Mouse (Mus musculus): ENCODE results near the gene Dnase2a. TPM values are rescaled to one million over a fixed set of nuclear protein-coding genes. Genes with fewer than 3 reads are reported as not detected.
A peak's percentile ranks its signal among the peaks of the same experiment; 100 is the strongest.

The Dnase2a gene
- total RNA-seq, 2 experiments from 2014 or later: 5.7 to 6.2 TPM

DNA sequence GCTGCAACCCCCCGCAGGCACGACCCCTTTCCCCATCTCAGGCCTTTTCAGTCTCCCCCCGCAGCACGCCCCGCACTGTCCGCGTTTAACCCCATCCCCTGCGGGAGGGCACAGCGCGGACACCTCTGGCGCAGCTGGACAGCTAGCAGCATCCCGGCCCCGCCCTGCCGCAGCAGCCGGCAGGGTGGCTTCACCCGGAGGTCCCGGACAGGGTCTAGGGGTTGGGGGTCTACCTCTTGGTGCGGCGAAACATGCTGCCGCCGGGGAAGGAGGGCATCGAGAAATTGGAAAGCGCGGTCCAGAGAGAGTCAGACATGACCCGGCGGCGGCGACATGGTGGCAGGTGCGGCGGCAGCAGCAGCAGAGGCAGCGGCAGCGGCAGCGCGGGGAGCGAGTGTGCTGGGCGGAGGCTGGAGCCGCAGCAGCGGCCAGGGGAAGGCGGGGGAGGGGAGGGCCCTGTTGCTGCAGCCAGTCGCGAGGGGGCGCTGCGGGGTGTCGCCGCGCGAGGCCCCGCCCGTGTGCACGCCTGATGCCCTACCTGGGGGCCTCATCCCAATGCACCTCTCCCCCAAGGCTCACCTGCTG is 28.7 kb downstream of the Dnase2a start, which contains the start of gene Mast1:
Gene Mast1, minus strand, starts transcription at position 398 of the 585 bp plus-strand sequence.
- peak; percentile 69 for DNase-seq

DNA sequence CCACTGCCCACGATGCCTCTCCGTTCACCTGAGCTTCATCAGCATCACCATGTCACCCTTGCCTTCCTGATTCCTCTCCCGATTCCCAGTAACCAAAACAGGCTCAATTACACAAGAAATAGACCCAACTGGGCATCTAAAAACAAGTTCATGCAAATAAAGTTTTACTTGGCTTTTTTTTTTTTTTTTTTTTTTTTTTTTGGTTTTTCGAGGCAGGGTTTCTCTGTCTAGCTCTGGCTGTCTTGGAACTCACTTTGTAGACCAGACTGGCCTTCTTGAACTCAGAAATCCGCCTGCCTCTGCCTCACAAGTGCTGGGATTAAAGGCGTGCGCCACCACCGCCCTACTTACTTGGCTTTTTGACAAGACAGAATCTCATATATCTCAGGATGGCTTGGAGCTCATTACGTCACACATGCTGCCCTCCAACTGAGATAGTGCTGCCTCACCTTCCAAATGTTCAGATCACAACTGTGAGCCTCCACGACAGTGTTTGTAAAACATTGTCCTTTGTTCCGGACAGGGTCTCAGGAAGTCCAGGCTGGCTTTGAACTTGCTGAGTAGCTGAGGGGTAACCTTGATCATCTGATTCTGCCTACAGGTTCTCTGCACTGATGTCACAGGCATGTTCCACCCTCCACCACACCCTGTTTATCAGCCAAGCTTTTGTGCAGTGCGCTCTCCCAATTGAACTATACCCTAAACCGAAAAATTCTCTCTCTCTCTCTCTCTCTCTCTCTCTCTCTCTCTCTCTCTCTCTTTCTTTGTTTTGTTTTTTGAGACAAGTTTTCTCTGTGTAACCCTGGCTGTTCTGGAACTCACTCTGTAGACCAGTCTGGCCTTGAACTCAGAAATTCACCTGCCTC is 29.5 kb downstream of the Dnase2a start:
- DNase-seq: no peak

DNA sequence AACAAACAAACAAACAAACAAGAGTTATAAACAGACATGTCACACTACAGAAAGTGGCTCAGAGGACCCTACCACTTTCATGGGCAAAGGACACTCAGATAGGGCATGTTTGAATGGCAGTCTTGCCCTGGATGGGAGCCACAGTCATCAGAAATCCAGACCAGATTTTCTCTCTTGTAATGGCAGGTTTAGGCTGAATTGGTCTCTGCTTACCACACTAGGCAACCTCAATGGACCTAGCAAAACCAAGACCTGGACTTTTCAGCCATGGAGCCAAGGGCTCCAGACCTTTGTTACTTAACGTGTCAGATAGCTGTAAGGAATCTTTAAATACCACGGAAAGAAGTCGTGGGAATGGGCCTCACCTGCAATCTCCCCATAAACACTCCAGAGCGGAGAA is 35.3 kb downstream of the Dnase2a start:
- no peak for DNase-seq

DNA sequence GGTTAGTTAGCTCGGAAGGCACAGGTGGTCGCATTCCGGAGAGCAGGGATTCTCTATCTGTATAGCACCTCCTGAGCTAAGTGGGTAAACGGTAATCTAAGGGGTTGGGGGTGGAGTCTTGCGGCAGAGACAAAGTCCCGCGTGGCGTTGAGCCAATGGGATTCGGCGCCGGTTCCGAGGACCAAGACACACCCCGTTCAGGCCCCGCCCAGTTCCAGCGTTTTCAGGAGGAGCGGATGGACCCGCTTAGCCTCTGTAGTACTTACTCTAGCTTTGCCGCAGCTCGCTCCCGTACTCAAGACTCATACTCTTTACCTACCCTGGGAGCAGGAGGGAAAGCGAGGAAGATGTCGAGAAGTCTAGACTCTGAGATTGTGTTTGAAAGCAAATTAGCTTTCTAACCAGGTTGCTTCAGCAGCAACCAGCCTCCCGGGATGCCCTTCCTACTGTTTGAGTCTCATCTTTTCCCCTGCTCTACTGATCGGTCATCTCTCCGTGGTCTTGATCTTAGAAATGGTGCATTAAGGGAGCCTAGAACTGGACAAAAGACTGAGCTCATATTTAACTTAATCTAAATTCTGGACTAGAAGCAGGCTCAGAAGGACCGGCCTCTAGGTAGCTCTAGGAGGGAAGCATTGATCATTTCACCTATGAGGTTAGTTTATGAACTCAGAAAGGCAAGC is 36.3 kb downstream of the Dnase2a start:
- no peak for DNase-seq

DNA sequence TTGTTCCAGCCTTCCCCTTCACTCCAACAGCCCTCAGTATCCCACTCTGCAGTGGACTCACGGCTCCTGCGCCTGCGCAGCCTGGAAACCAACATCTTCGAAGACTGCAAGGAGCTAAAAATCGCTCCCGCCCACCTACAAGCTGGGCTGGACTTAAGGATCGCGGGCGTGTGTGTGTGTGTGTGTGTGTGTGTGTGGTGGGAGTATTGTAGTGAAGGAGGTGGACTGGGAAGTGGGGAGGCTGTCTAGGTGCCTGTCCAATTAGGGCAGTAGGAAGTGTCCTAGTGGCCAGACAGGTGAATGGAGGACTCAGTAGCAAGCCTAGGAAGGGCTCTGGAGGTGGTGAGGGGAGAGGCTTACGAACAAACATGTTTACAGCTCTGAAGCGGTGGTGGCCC is 36.9 kb downstream of the Dnase2a start:
- DNase-seq: no peak

DNA sequence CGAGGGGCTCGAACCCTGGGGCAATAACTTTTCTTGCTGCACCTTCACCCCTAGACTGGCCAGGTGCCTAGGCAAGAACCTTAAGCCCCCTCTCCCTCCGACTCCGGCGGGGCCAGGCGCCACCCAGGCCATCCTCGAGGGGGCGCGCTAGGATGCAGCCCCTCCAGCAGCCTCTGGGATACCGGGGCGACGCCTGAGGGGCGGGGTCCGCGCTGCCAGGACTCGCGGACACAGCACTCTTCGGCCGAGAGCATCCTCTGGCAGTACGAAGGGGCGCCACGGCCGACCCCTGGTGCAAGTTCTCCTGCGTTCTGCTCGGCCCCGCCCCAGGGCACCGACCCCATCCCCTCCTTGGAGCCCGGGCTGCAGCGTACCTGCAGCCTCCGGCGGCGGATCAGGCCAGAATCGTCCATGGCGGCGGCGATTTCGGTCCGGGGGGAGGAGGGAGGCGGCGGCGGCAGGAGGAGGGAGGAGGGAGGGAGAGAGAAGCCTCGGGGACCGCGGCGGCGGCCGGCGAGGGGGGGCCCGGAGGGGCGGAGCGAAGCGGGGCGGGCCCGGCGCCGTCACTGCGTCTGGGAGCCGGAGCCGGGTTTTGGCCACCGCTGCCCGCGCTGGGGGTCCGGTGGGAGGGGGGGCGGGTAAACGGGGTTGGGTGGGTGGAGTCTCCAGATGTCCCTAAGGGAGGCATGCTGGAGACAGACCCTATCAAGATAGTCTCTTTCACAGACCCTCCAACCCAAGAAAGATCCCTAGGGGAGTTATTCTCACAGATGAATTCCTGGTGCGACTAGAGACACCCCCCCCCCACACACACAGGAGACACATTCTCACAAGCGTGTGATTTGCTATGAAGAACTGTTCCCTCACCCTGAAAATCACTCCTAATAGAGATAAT is 37.5 kb downstream of the Dnase2a start:
- DNase-seq: no peak

DNA sequence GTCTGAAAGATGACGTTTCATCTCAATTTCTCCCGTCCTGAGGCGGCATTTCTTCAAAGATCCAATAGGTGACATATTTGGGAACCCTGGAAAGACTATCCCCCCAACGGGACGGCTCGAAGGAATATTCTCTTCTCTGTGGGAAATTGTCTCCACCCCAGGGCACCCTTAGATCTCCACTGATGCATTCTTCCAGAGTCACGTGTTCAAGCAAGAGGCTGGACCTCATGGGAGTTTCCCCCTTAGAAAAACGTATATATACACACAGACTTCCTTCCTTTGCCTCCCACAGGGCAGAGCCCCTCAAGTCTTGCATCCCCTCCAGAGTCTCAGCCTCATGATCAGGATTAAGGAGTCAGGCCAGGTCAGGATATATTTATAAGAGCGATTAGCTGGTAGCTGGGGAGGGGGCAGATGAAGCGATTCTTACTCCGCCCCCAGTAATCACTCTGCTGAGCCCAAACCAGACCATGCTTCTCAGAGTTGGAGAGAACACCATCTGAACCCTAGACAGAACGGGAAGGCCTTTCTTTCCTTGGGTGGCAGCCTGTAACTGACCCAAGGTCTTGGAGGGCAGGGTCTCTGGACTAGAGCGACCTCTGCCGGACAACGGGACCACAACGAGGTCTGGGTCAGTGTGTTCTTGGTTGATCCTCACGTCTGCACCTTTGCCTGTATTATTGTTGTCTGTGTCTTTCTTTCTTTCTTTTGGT is 38.3 kb downstream of the Dnase2a start, which contains the start of gene Rtbdn:
Gene Rtbdn, plus strand, starts transcription at position 464 of the 713 bp plus-strand sequence.
- no peak for DNase-seq

DNA sequence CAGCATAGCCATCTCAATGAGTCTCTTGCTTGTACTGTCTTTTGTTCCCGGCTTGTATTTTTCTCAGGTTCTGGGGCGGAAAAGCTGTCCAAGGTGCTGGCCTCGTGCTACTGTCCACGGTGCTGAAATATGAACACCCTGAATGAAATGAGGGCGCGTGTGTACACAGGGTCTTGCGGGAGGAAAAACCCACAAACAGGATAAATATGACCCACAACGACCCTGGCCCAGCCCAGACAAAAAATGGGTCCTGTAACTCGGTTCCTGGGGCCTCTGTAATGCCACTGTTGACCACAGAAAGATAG is 38.8 kb downstream of the Dnase2a start:
- DNase-seq: peak; percentile 31

DNA sequence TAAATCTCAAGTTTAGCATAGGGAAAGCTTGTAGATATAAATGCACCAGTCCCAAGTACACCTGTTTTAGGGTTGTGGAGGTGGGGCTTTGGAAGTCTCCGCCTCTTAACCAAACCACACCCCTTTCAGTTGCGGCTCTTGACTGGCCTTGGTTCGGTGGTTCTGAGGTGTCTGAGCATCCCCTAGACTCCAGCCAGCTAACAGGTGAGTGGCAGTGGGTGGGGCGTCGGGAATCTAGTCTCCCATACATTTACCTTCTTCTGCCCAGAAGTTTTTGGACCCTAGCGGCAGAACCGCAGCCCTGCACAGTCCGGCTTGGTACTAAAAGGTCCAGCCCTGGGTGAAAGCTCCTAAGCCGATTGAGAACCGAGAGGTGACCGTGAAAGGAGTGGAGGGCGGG is 41.4 kb downstream of the Dnase2a start:
- no peak for DNase-seq

DNA sequence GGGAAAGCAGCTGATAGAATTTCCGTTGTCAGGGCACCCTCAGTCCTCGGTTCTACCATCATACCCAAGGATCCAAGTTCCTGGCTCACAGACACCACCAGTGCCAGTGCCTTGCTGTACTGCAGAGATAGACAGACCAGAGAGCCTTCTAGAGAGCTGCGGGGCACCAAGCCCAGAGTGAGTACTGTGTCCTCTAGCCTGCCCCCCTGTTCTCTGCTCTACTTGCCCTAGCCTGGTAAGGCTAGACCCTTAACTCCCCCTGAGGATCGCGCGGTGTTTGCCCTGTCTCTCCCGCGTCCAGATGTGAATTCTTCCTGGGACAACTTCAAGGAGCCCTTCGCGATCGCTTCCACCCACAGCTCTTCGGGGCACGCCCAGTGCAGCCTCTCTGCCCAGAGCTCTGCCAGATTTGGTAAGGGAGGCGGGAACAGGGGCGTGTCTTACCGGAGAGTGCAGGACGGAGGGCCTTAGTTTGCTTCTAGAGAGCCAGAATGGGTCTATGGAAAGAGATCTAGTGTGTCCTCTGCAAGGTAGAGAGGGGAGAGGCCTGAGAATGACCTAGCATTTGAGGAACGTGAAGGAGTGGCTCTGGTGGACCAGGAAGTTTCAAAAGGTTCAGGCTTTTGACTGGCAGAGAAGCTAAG is 44.4 kb downstream of the Dnase2a start:
- DNase-seq: peak; percentile 29

DNA sequence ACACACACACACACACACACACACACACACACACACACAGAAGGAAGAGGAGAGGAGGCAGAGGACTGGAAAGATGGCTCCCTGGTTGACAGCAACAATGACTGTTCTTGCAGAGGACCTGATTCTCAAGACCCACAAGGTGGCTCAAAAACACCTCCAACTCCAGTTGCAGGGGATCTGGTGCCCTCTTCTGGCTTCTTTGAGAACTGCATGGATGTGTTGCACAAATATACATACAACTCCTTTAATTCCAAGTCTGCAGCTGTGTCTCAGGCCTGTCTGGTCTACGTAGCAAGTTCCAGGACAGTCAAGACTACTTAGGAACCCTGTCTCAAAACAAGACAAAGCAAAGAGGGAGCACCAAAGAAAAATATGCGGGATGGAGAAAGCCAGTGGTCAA is 48.4 kb downstream of the Dnase2a start:
- DNase-seq: peak; percentile 62

DNA sequence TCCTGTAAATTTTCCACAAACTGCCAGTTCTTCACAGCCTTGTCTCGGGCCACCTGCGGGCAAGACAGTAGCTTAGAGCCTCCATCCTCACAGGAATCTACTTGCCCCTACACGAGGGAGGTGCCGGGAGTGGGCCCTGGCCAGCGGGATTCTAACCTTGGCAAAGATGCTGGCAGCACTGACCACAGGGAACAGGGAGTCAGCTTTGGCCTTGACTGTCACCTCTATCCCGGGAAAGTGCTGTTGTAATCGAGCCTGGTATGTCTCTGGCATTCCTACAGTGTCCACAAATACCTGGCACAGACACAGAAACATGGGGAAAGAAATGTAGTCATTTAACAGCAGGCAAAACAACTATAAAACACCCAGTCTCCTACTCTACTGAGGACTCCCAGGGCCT is 51.5 kb downstream of the Dnase2a start:
- DNase-seq: no peak

DNA sequence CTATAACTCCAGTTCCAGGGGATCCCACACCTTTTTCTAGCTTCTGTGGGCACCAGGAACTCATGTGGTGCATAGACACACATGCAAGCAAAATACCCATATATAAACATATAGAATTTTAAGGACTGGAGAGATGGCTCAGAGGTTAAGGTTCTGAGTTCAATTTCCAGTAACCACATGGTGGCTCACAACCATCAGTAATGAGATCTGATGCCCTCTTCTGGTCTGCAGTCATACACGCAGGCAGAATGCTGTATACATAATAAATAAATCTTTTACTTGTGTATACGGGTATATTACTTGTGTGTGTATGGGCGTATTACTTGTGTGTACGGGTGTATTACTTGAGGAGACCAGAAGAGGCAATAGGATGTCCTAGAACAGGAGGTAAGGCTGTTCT is 55.6 kb downstream of the Dnase2a start:
- DNase-seq: no peak

DNA sequence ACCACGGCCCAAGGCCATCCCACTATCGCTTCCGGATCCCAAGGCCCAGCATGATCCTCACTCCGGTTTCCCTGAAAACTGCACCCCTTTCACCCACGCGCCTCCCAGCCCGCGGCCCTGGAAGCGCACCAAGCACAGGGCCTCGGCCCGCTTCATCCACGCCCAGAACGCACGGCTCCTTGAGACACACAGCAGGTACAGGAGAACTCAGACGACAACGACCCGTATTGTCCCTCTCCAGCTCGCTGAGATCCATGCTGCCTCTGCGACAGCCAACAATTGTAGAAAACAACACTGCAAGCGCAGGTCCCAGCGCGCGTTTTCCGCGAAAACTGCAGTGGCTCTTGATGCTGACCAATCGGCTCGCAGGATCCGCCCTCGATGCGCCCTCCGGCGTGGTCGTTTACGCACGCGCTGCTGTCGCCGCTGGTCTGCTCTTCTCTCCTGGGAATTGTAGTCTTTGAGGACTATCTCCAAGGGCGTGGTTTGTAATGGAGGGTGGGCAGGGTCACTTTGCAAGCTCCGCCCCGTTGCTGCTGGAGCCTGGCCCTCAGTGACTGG is 57.5 kb downstream of the Dnase2a start:
- DNase-seq: peak; percentile 83

DNA sequence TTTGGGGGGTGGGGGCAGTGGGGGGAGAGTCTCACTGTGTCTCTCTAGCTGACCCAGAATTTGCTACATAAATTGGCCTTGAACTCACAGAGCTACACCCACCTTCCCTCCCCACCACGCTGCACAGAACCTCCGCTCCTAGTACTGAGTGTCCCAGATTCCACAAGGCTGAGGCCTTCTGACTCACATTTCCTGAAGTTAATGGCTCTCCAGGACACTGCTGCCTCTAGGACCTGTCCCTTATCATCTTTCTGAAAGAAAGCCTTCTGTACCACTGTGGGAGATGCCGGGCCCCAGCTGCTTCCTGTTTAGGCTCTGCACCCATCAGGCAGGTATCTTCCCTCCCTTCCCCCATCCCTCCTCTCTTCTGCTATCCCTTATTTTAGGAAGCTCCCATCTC is 58.2 kb downstream of the Dnase2a start:
- no peak for DNase-seq

DNA sequence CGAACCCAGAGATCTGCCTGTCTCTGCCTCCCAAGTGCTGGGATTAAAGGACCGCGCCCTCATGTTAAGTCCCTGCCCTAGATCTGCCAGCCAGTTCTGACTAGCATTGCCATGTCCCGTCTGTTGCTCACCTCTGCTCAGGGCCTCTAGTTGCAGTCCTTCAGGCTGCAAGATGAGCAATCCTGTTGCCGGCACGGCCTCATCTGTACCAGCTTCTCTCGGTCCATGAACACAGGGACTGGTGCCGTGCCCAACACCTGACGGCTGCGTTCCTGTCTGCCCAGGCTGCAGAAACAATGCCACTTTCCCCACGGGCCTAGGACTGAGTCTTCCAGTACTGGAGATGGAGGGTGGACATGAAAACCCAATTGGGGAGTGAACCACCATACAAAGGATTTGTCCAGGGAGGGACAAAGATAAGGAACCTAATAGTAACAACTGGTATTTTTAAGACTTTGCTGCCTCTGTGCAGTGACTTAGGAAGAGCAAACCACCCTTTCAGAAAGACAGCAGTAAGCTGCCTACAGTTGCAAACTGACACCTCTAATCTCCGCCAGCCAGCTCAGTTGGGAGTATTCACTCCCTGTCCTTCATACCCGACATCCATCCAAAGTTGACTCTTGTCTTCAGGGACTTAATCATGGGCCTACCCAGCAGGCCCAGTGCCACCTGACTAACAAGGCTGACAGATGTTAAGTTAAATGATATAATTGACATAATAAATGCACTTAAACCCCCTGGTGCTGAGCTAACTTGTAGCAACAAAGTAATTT is 59.4 kb downstream of the Dnase2a start:
- DNase-seq: no peak

DNA sequence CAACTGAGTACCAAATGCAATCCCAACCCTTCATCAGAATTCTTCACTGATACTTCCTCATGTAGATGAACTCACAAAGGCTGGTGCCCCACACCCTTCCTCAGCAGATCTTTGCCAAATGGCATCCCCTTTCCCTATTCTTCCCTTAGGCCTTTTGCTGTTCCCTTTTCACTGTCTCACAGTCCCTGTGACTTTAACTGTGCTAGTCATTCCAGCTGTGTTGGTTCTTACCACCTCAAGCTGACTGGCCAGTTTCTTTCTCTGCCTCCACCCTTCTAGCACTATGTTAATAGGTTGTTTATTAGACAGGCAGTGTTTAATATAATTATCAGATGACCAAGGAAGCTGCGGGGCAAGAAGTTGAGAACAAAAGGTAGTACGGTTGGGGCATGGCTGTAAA is 60.3 kb downstream of the Dnase2a start:
- no peak for DNase-seq

DNA sequence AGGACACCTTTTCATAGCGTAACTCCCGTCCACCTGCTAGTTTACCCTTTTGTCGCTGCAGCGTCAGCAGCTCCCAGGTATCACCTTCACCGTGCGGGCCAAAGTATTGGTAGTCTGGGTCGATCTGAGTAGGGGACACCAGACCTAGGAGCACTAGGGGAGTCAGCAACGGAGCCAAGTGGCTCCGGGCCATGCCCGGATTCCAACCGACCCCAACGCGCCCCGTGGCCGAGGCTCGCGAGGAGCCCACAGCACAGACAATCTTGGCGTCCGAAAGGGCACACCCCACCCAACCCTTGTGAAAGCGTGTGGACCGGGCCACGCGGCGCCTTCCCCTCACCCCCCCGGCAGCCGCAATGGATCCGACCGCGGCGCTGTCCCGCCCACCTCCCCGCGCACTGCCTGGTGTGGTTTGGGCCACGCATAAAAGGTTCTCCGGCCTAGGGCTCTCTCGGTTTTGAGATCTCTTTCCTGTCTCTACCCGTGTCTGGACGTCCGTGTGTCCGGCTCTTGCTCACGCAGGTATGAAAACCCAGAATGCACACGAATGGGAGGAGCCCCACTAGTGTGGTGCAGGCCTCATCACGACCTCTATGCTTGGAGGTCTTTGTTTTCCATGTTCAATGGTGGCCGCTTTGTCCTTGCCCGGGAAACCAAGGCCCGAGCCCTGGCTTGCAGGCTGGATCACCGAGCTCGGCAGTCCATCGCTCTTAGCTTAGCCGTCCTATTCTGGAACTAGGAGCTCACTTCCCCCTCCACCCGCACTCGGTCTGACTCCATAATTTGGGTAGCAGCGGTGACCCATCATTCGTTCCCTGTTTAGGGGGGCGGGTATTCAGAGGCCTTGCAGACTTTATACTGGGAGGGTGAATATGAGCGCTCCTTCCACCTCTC is 61.1 kb downstream of the Dnase2a start, which contains the start of the genes Gm49661, Prdx2 and Rnaseh2a:
Gene Gm49661, minus strand, starts transcription at position 193 of the 894 bp plus-strand sequence.
Gene Prdx2, plus strand, starts transcription at position 347 of the 894 bp plus-strand sequence.
Gene Rnaseh2a, minus strand, starts transcription at position 527 of the 894 bp plus-strand sequence.
- peak; percentile 76 for DNase-seq
